Mouse (Mus musculus): ENCODE results near the gene Cpsf2.

DNA sequence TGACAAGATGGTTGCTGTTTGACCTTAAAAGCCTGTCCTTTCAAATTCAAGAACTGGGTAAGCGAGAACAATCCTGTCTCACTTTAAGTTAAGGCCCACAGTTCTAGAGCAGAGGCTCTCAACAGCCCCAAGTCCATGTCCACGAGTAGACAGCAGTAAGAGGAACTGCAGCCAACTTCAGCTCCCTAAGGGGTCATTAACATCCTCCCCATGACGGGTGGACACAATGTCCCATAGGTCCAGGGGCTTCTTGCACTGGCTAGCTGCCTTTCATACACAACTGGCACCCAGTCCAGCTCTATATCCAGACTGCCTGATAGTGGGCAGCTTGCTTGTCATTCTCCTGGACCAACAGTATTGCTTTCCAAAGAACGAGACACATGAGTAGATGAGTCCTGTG is 27.0 kb upstream of the Cpsf2 start:
- no peak for TF ChIP-seq CTCF (conservative IDR thresholded peaks at IDR 0.05 in 1 of 2, IDR thresholded peaks at IDR 0.05 in 1 of 2; ENCODE audit: low read depth in 2 of 2, low read length in 2 of 2)
- no peak for TF ChIP-seq JUN (IDR thresholded peaks at IDR 0.05; ENCODE audit: insufficient read depth, low read depth, low read length)
- no peak for TF ChIP-seq PAX5 (IDR thresholded peaks at IDR 0.05; ENCODE audit: low read length)
- TF ChIP-seq GABPA (IDR thresholded peaks at IDR 0.05; ENCODE audit: insufficient replicate concordance, low read depth, low read length) = no peak
